Mouse (Mus musculus): ENCODE measurements around the gene Rfx8. TPM values are rescaled to one million over a fixed set of nuclear protein-coding genes. Genes with fewer than 3 reads are reported as not detected.

Rfx8 gene
- polyA plus RNA-seq, 1 experiment from 2014 or later: not detected

DNA sequence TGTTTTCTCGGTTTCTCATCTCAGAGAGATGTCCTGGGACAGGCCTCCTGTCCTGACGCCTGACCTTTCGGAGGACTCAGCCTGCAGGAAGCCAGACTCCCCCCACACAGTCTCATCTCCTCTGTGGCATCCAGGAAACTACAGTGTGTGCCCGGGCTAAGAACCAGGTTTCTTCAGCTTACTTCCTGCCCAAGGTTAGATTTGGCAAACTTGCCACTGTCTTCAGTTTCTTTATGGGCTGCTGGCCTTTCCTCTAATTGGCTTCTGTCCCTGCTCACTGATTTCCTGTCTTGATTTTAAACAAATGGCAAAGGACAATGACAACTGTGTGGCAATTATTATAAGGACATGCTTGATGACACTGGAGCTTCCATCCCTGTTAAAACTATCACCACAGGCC is 10.2 kb downstream of the Rfx8 start:
- no peaks in the 10 kb centered on the region for H3K36me3 ChIP-seq
- 71% methylated on average over 4 of the region's 4 CpGs for WGBS
- H3K4me3 ChIP-seq: no peak overlapping the region
- H3K27ac ChIP-seq (replicated peaks): no peak overlapping the region
- H3K4me1 ChIP-seq: 0 out of 2 replicates have a peak, but pooled peaks cover 5% of the 10 kb centered on the region
- no peak overlapping the region for H3K9ac ChIP-seq (replicated peaks)
- H3K9me3 ChIP-seq: no peaks in the 10 kb centered on the region
- no peak overlapping the region for H3K4me2 ChIP-seq (replicated peaks)
- ATAC-seq (replicated peaks): no peak
- no peaks in the 10 kb centered on the region for H3K27me3 ChIP-seq

DNA sequence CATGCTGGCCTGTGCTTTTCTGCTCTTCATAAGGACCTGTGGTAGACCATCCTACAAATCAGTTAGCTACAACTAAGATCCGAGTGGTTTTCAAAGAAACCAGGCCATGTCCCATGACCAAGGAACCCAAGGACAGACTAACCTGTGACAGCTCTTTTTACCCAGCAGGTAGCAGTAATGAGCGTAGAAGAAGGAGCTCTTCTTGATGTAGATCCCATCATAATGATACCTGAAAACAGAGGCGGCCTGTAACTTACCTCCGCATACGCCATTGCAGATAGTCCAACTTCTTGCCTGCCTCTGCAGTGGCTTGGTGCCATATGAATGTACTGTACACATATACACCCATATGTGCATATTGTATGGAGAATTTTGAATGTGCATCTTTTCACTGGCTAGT is 10.8 kb downstream of the Rfx8 start:
- H3K27me3 ChIP-seq: no peaks in the 10 kb centered on the region
- no peak overlapping the region for H3K27ac ChIP-seq (replicated peaks)
- no peaks in the 10 kb centered on the region for H3K9me3 ChIP-seq
- no peak for ATAC-seq (replicated peaks)
- WGBS: 94% methylated on average over 5 of the region's 5 CpGs
- 0 out of 2 replicates have a peak, but pooled peaks cover 5% of the 10 kb centered on the region for H3K4me1 ChIP-seq
- no peaks in the 10 kb centered on the region for H3K36me3 ChIP-seq
- H3K4me3 ChIP-seq: no peak overlapping the region
- no peak overlapping the region for H3K4me2 ChIP-seq (replicated peaks)
- no peak overlapping the region for H3K9ac ChIP-seq (replicated peaks)

DNA sequence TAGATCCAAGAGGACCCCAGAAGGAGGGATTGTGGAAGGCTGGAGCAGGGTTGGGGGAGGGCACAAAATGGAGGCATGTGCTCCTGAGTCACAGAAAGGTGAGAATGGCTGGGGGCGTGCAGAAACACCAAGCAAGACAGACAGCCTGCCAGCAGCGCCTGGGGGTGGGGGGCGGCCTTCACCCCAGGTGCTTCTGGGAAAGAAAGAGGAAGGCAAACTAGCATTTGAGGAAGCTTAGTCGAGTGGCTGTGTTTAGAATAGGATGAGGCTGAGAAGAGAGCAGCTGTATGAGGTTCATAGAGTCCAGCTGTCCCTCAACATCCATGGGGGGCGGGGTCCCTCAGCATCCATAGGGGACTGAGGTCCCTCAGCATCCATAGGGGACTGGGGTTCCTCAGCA is 12.0 kb downstream of the Rfx8 start:
- 97% methylated on average over 5 of the region's 5 CpGs for WGBS
- H3K4me1 ChIP-seq: 0 out of 2 replicates have a peak, but pooled peaks cover 1% of the 10 kb centered on the region
- ATAC-seq (replicated peaks): no peak
- no peak overlapping the region for H3K27ac ChIP-seq (replicated peaks)
- no peaks in the 10 kb centered on the region for H3K9me3 ChIP-seq
- H3K27me3 ChIP-seq: no peaks in the 10 kb centered on the region
- no peak overlapping the region for H3K4me2 ChIP-seq (replicated peaks)
- H3K9ac ChIP-seq (replicated peaks): no peak overlapping the region
- no peak overlapping the region for H3K4me3 ChIP-seq
- H3K36me3 ChIP-seq: no peaks in the 10 kb centered on the region

DNA sequence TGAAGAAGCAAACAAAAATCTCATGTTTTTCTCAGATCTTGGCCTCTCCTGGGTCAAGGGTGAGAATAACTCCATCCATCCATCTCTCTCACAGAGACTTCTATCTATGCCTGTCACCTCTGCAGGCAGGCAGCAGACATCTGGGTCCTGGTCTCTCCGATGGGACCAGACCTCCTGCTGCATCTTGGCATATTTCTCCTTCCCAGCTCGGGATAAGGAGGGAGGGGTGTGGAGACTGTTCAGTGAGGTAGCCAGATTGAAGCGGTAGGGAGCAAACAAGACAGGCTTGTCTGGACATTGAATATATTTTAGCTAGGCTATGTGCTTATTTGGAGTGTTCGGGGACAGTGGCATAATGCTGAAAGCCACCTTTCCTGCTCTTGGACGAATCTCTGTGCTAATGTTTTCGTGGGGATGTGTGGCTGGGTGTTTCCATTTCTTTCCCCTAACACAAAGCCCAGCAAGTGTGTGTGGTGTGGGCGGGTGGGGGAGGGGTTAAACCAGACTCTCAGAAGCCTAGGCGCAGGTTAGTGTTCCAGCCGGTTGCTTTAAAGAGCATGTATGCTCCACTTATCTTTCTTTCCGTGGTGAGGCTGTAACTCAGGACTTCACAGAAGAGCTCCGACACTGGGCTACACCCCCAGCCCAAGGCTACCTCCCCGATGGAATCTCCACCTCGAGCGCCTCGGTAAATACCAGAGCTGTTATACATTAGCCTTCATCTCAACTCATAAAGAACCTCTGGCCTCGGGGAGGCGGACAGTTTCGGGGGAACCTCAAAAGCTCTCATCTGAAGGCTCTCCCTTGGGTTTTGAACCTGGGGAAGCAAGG is 18.4 kb downstream of the Rfx8 start:
- H3K4me2 ChIP-seq (replicated peaks): no peak overlapping the region

DNA sequence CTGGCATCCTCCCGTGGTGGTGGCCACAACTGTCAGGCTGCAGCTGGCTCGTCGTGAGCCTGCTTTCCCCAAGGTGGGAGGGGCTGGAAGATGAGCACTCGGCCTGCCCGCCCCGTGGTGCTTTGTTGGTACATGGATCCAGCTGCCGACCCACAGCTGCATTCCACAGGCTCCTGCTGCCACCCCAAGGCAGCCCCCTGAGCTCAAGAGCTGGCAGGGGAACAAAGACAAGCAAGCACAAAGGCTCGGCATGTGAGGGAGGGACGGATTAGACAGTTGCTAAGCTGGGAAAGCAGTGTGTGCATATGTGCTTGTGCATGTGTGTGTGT is 19.6 kb downstream of the Rfx8 start:
- Histone ChIP-seq H3K4me1 (peaks cover 25% of the 10 kb centered on the region), H3K9ac (replicated peaks) (no peak overlapping the region), H3K36me3 (no peaks in the 10 kb centered on the region), H3K4me3 (no peak overlapping the region), H3K27me3 (no peaks in the 10 kb centered on the region), H3K4me2 (replicated peaks) (no peak overlapping the region), H3K9me3 (no peaks in the 10 kb centered on the region), H3K27ac (replicated peaks) (peak overlapping the region; percentile 39)
- 0% methylated on average over 9 of the region's 9 CpGs for WGBS
- peak; percentile 87 for ATAC-seq (replicated peaks)

More for the DNA sequence above, 18.4 kb downstream of the Rfx8 start:
- no peak overlapping the region for H3K27ac ChIP-seq (replicated peaks)
- no peak overlapping the region for H3K9ac ChIP-seq (replicated peaks)
- WGBS: 28% methylated on average over 18 of the region's 18 CpGs
- no peaks in the 10 kb centered on the region for H3K9me3 ChIP-seq
- H3K27me3 ChIP-seq: no peaks in the 10 kb centered on the region
- no peaks in the 10 kb centered on the region for H3K36me3 ChIP-seq
- no peak overlapping the region for H3K4me3 ChIP-seq
- ATAC-seq (replicated peaks): no peak
- H3K4me1 ChIP-seq: peaks cover 25% of the 10 kb centered on the region

DNA sequence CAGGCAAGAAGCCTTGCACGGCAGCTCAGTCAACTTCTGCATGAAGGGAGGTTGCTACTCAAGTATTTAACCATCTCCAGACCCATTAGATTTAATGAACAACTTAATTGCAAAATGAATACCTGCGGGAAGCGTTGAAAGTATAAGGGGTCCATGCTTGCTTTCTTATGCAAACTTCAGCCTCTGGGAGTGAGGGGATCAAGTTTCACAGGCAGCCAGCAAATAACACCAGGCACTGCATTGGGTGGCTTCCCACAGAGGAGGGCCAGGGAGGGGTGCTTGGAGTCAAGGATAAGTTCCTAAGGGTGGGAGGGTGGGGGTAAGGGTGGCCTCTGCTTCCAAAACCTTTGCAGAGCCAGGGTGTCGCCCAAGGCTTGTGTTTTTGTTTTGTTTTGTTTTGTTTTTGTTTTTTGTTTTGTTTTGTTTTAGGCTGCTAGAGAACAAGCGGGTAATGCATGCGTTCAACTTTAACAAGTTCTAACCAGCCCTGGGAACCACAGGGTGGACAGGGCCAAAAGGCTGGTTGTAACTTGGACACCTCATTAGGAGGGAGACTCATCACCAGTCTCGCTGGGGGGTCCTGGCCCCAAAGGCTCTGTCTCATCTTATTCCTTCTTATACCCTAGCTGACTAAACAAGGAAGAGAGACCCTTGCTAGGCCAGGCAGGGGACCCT is 20.1 kb downstream of the Rfx8 start:
- 7% methylated on average over 7 of the region's 7 CpGs for WGBS

DNA sequence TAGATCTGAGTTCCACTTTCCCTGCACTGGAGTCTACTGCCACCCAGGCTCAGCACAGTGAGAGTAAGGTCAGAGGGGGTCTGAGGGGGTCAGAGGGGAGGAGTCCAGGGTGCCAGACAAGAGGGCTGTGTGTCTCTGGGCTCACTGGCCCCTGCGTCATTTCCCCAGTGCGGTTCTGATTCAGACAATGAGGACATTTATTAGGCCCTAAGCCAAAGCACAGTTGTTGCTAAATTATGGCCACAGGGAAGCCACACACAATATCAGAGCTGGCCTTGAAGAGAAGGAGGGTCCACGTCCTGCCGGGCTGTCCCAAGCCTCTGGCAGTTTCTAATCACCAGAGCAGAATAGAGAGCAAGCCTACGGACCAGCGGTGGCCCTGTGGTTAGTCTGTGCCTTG is 22.3 kb downstream of the Rfx8 start:
- Histone ChIP-seq H3K4me3 (no peak overlapping the region), H3K36me3 (no peaks in the 10 kb centered on the region), H3K9me3 (no peaks in the 10 kb centered on the region), H3K4me1 (peaks cover 25% of the 10 kb centered on the region), H3K27ac (replicated peaks) (no peak overlapping the region), H3K27me3 (no peaks in the 10 kb centered on the region), H3K4me2 (replicated peaks) (no peak overlapping the region), H3K9ac (replicated peaks) (no peak overlapping the region)
- 22% methylated on average over 6 of the region's 6 CpGs for WGBS
- no peak for ATAC-seq (replicated peaks)

More for the DNA sequence above, 20.1 kb downstream of the Rfx8 start:
- H3K9me3 ChIP-seq: no peaks in the 10 kb centered on the region
- H3K4me3 ChIP-seq: no peak overlapping the region
- H3K36me3 ChIP-seq: no peaks in the 10 kb centered on the region
- H3K9ac ChIP-seq (replicated peaks): no peak overlapping the region
- no peak overlapping the region for H3K4me2 ChIP-seq (replicated peaks)
- peak; percentile 34; the same call in 1 of the 2 replicates for ATAC-seq (replicated peaks)
- peaks cover 25% of the 10 kb centered on the region for H3K4me1 ChIP-seq
- H3K27ac ChIP-seq (replicated peaks): peak overlapping the region; percentile 39
- no peaks in the 10 kb centered on the region for H3K27me3 ChIP-seq

DNA sequence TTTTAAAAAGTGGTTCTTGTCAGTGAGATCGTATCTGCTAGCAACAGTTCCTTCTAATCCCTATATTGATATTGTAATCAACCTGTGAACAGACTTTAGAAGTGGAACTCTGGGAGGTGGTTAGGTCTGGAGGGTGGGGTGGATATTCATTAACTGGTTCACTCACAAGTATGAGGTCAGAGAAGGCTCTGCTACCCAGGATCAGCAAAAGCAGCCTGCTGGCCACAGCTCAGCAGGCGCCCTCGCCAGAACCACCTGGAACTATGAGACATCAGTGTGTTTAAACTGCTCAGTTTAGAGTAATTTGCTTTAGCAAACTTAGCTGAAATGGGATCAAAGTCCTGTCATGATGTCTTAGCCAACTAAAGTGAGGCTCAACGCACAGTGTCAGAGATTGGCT is 25.6 kb downstream of the Rfx8 start:
- H3K36me3 ChIP-seq: no peaks in the 10 kb centered on the region
- H3K9ac ChIP-seq (replicated peaks): no peak overlapping the region
- 26% methylated on average over 4 of the region's 4 CpGs for WGBS
- no peak overlapping the region for H3K27ac ChIP-seq (replicated peaks)
- H3K4me3 ChIP-seq: no peak overlapping the region
- no peaks in the 10 kb centered on the region for H3K27me3 ChIP-seq
- H3K9me3 ChIP-seq: no peaks in the 10 kb centered on the region
- no peak overlapping the region for H3K4me2 ChIP-seq (replicated peaks)
- no peak for ATAC-seq (replicated peaks)
- no peaks in the 10 kb centered on the region; the same call in 1 of the 2 replicates for H3K4me1 ChIP-seq

DNA sequence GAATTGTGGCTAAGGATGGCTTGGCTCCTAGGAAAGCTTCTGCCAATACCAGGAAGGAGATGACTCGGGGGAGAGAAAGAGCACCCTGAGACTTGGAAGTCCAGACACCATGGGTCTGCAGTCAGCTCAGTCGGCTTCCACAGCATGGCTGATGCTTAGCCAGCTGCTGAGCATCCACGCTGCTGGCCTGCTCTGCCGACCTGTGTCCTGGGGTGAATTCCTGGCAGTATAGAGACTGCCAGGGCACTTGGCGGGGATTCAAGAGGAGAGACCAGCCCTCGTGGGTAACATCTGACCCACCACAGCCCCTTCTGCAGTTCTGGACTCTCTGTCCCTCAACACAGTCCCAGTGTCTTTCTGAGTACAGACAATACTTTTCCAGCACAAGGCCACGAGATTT is 26.0 kb downstream of the Rfx8 start:
- Histone ChIP-seq H3K27me3 (no peaks in the 10 kb centered on the region), H3K27ac (replicated peaks) (no peak overlapping the region), H3K4me3 (no peak overlapping the region), H3K36me3 (no peaks in the 10 kb centered on the region), H3K4me1 (no peaks in the 10 kb centered on the region; the same call in 1 of the 2 replicates), H3K4me2 (replicated peaks) (no peak overlapping the region), H3K9me3 (no peaks in the 10 kb centered on the region), H3K9ac (replicated peaks) (no peak overlapping the region)
- WGBS: 31% methylated on average over 7 of the region's 7 CpGs
- ATAC-seq (replicated peaks): no peak

DNA sequence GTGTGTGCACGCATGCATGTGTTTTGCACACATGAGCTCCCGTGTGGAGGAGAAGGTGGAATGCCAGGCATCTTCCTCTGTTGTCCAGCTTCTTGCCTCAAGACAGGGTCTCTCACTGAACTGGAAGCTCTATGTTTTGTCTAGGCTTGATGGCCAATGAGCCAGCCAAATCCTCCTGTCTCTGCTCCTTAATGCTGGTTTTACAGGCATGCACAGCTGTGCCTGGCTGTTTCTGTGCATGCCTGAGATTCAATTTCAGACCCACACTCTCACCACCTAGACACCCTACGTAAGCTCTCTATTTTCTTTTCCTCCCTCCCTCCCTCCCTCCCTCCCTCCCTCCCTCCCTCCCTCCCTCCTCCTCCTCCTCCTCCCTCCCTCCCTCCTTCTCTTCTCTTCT is 28.8 kb downstream of the Rfx8 start:
- ATAC-seq (replicated peaks): no peak
- H3K9me3 ChIP-seq: no peaks in the 10 kb centered on the region
- H3K27me3 ChIP-seq: no peaks in the 10 kb centered on the region
- no peaks in the 10 kb centered on the region for H3K36me3 ChIP-seq
- no peak overlapping the region for H3K4me3 ChIP-seq
- no peak overlapping the region for H3K27ac ChIP-seq (replicated peaks)
- H3K4me2 ChIP-seq (replicated peaks): no peak overlapping the region
- WGBS: 86% methylated on average over 3 of the region's 3 CpGs
- H3K9ac ChIP-seq (replicated peaks): no peak overlapping the region
- H3K4me1 ChIP-seq: no peaks in the 10 kb centered on the region; the same call in 1 of the 2 replicates

DNA sequence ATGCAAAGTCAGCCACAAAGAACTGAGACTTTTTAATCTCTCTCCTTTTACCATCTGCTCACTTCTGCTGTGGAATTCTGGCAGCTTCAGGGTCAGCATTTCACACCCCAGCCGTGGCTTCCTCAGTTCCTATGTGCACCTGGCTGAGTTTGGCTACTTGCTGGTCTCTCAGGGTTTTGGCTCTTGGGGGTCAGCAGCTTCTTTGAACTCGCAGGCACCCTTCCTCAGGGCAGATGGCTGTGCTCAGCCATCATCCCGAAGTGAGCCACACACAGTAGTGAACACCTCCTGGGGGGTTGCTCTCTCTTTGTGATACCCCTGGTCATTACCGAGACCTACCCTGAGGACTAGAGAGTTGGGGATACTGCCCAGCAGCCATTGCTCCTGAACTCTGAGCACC is 29.7 kb downstream of the Rfx8 start:
- no peaks in the 10 kb centered on the region for H3K36me3 ChIP-seq
- H3K4me3 ChIP-seq: no peak overlapping the region
- no peaks in the 10 kb centered on the region for H3K27me3 ChIP-seq
- H3K9ac ChIP-seq (replicated peaks): no peak overlapping the region
- no peak overlapping the region for H3K27ac ChIP-seq (replicated peaks)
- peaks cover 2% of the 10 kb centered on the region; the same call in 1 of the 2 replicates for H3K4me1 ChIP-seq
- ATAC-seq (replicated peaks): no peak
- no peak overlapping the region for H3K4me2 ChIP-seq (replicated peaks)
- no peaks in the 10 kb centered on the region for H3K9me3 ChIP-seq
- 58% methylated on average over 4 of the region's 4 CpGs for WGBS

DNA sequence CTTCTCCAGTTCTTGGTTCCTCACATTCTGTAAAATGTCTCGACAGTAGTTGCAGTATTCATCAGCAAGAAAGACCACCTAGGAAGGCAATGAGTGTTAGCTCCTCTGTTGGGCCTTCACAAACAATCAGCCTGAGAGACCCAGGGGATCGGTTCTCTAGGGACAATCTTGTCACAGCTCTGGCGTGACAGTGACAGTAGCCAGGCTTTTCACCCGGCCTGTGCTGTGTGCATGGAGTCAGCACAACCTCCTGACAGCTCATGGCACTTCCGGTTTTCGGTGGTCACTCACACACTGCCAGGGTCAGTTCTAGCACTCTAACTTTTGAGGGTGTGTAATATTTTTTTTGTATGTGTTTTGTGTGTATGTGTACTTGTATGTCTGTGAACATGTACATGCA is 32.2 kb downstream of the Rfx8 start:
- H3K4me2 ChIP-seq (replicated peaks): no peak overlapping the region
- WGBS: 85% methylated on average over 6 of the region's 6 CpGs
- no peak overlapping the region for H3K27ac ChIP-seq (replicated peaks)
- H3K9me3 ChIP-seq: no peaks in the 10 kb centered on the region
- no peak for ATAC-seq (replicated peaks)
- H3K36me3 ChIP-seq: no peaks in the 10 kb centered on the region
- H3K27me3 ChIP-seq: no peaks in the 10 kb centered on the region
- H3K4me3 ChIP-seq: no peak overlapping the region
- H3K4me1 ChIP-seq: 0 out of 2 replicates have a peak, but pooled peaks cover 3% of the 10 kb centered on the region
- H3K9ac ChIP-seq (replicated peaks): no peak overlapping the region

Measured in forebrain, embryonic 15.5 days (tissue).